Mouse (Mus musculus) embryonic stem cell, embryonic (primary cell): ENCODE measurements at regions not wholly inside any gene's neighbourhood (a gene's known extent, or its start where the extent isn't known, plus 50 kb on each side); places are given as distances from the start of the nearest gene placed in this dataset.

Experiments used
- CTCF ChIA-PET, 4 experiments: fragments of 300-600 bp in 2 of 4; fragments of 350-600 bp in 2 of 4; sonication (Branson Sonifier 250); formaldehyde crosslinking; loops; one replicate each; lab custom pipeline; 2022; ENCODE audit warnings: inconsistent platforms in 2 of 4; lab: Charles Lee
- POLR2A ChIA-PET, 4 experiments: fragments of 300-600 bp in 2 of 4; fragments of 350-600 bp in 2 of 4; sonication (Branson Sonifier 250); formaldehyde crosslinking; loops; one replicate each; lab custom pipeline; 2022; ENCODE audit warnings: antibody characterized with exemption in 4 of 4, inconsistent platforms in 1 of 4; lab: Charles Lee

- POLR2A ChIA-PET, result interaction anchor here in 3 of 4 experiments (0.6 to 2.0 kb wide), 21 partner anchors 14 to 1030 kb away, joined by 3 to 9 read pairs (median 4); partner anchors contain the start of genes Cbl (in 1 of the 3), Ccdc84 (in 1 of the 3), Gm49380 (in 1 of the 3) and H2afx (in 1 of the 3)
- CTCF ChIA-PET, result interaction anchor here in 3 of 4 experiments (0.6 to 2.9 kb wide), 14 partner anchors 30 to 328 kb away, joined by 3 to 10 read pairs (median 4); no protein-coding TSS in a partner anchor
Measured at GRCm38 (mm10) chr9:43988981-43989860, 54.0 kb upstream of the Thy1 start.

- ChIA-PET CTCF (interaction anchor here (0.6 to 2.9 kb wide), 12 partner anchors 9 to 215 kb away, joined by 3 to 10 read pairs (median 4); no protein-coding TSS in a partner anchor), POLR2A (interaction anchor here in 3 of 4 experiments (0.5 to 2.0 kb wide), 17 partner anchors 13 to 429 kb away, joined by 3 to 9 read pairs (median 4); partner anchors contain the start of genes Cbl (in 1 of the 3), Ccdc84 (in 1 of the 3), Gm49380 (in 1 of the 3) and H2afx (in 1 of the 3))
Measured at GRCm38 (mm10) chr9:43990124-43990523, 53.1 kb upstream of the Thy1 start.

- ChIA-PET CTCF (interaction anchor here in 3 of 4 experiments (0.6 to 2.8 kb wide), 3 partner anchors 9 to 263 kb away, joined by 3 to 13 read pairs (median 6); no protein-coding TSS in a partner anchor), POLR2A (interaction anchor here in 1 of 4 experiments (0.9 kb wide), 1 partner anchor 9 kb away, joined by 4 read pairs; no protein-coding TSS in a partner anchor)
Measured at GRCm38 (mm10) chr9:43993221-43993976, 49.8 kb upstream of the Thy1 start.
